Mouse (Mus musculus): Measurements from ENCODE around the gene Bsn.

Bsn gene

DNA sequence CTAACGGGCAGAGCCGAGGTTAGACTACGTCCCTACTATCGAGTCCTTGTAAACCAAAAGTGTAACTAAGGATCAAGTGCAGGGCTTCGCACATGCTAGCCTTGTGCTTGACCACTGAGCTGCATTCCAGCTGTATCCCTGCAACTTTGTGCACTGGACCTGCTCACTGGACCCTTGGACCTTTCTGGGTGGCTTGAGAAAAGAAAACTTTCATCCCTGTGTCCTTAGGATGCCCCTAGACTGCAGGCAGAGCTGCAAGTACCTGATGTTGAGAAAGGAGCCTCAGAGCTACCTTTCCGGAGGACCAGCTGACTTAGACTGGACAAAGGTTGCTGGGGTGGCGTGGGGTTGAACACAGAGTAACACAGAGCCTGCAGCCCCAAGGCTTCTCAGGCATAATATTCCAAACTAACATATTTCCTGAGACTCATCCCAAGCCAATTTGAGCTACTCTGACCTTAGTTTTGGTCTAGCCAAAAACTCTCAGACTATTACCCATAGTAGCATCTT, 99.5 kb downstream of the Bsn start:
- DNase-seq (ENCODE audit: low spot score), result no peak

DNA sequence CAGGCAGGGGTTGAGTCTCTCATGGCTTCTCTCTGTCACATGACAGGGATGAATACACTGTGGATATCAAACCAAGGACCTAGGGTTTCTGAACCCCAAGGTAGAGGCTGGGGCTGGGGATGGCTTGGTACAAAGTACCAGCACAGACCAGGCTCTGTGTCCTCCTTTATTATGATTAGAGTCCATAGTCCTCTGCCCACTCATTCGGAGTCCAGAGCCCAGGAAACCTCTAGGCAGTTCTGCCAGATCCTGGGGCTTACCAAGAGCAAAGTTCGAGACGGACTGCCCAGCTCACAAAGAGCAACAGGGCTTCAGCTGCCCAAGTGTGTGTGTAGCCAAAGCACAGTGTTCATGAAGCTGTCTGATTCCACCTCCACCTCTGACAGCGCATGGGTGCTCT, 104.9 kb downstream of the Bsn start:
- DNase-seq (ENCODE audit: low spot score), result no peak

DNA sequence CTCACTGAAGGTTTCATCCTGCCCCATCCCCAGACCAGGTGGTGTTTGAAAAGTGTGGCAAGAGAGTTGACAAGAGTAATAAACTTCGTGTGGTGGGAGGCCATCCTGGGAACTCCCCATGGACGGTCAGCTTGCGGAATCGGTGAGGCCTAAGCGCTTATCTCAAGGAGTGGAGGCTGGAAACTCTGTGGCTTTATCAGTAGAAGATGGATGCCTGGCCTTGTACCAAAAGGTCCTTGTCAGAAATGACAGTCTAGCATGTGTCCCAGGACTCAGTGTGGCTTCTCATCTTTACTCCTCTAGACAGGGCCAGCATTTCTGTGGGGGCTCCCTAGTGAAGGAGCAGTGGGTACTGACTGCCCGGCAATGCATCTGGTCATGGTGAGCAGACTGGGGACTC, 106.6 kb downstream of the Bsn start:
- DNase-seq (ENCODE audit: low spot score), result no peak

DNA sequence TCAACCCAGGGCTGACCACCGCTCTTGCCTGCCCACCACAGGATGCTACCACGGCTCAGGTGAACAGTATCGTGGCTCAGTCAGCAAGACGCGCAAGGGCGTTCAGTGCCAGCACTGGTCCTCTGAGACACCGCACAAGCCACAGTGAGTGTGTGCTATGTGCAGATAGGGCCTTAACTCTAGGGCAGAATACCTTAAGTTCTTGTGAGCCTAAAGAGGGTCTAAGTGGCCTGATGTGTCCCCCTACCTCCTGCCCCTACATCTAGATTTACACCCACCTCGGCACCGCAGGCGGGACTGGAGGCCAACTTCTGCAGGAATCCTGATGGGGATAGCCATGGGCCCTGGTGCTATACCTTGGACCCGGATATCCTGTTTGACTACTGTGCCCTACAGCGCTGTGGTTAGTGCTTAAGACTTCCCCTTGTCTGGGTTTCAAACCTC, 107.2 kb downstream of the Bsn start, which contains the start of gene Rnf123:
Rnf123 (minus strand) TSS at position 359 of the 444 bp plus-strand sequence.
- DNase-seq (ENCODE audit: low spot score), result no peak

DNA sequence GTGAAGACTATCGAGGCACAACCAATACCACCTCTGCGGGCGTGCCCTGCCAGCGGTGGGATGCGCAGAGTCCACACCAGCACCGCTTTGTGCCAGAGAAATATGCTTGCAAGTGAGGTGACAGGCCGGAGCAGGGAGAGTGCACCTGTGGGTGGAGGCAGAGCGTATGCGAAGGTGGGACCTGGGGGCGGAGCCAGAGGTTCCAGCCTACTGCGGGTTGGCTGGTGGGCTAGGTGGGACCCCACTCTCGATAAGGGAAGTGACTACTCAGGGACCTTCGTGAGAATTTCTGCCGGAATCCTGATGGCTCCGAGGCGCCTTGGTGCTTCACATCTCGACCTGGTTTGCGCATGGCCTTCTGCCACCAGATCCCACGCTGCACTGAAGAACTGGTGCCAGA, 107.6 kb downstream of the Bsn start:
- DNase-seq (ENCODE audit: low spot score), result no peak

DNA sequence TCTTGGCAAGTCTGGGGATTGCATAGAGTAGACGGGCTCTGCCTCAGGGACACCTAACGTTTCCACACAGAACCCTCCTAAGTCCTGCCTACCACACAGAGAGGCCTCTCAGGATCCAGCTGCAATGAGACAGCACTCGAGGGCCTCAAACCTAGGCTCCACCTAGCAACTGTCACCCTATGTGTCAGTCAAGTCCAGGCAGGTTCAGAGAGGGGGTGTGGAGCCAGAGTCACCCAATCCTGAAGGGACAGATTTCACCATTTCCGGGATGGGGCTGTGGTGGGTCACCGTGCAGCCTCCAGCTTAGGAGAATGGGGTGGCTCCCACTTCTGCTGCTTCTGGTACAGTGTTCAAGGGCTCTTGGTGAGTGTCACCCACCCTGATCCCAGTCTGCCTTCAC, 110.0 kb downstream of the Bsn start, which contains the start of gene Mst1:
Mst1 (plus strand) TSS at position 269 of the 400 bp plus-strand sequence.
- no peak for DNase-seq (ENCODE audit: low spot score)

DNA sequence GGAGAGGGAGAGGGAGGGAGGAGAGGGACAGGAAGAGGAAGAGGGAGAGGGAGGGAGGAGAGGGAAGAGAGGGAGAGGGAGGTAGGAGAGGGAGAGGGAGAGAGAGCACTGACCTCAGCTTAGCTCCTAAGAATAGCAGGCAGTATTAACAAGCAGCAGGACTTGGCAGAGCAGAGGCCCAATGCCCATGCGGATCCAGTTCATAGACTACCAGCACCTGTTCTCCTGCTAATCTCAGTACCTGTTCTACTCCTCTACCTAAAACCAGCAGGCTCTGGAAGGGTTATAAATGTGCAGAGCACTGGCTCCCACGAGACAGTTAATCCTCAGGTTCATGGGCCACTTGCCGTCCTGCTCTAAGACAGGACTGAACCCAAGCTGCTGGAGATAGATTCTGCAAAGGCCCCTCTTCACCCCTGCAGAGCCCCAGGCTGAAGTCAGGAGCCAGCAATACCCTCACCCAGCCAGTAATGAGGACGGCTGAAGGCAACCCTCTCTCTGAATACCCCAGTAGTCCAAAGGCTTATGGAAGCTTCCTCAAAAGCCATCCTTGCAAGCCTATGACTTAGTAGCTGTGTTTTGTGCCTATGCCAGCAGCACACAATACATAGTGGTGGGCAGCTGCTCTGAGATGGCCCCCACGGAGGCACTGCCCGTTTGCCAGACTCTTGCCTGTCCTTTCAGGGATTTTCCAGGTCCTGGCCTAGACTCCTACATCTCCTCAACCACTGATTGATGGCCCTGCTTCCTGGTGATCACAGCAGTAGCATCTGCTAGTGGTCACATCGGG, 116.8 kb downstream of the Bsn start:
- DNase-seq (ENCODE audit: low spot score), result no peak

DNA sequence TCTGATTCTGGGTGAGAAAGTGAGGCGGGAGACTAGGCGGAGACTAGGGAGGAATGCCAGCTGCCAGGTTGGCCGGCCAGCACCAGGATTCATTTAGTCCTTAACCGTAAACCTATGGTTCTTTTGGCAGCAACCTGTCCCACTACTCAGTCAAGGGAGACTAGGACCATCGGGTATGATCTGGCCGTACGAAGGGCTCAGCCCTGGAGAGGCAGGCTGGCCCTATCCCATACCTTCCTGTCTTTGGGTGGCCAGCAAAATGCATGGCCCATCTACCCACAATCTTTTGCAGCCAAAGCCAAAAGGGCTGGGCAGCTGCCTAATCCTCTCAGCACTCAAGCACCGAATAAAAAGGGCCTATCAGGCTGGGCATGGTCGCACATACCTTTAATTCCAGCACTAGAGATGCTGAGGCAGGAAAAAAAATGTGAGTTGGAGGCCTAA, 117.7 kb downstream of the Bsn start:
- no peak for DNase-seq (ENCODE audit: low spot score)

DNA sequence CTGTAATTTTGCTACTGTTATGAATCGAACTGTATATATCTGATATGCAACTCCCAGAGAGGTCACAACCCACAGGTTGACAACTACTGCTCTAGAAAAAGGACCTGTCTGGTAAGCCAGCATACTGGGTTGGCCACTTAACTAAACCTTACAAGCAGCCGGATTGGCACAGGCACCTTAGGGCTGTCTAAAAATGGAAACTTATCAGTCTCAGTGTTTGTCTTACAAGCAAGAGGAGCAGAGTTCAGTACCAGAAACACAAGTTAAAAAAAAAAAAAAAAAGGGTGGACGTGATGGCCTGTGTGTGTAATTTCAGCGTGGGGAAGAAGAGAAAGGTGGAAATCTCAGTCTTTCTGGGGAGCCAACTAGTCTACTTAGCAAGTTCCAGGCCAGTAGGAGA, 118.4 kb downstream of the Bsn start:
- no peak for DNase-seq (ENCODE audit: low spot score)

DNA sequence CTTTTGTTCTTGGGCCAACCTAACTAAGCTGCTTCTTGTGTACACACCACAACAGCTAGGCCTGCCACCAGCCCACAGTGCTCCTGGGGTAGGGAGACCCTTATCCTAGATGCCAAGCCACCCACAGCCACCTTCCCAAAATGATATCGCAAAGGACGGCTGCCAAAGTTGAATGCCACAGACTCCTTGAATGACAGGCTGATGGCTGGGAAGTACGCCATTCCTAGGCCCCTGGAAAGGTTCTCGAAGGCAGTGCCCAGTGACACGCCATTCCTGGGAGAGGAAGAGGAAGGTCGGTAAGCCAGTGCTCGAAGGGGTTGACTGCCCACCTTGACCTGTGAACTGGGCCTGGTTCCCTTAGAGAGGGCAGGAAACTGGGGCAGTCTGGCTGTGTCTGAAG, 120.7 kb downstream of the Bsn start:
- no peak for DNase-seq (ENCODE audit: low spot score)

DNA sequence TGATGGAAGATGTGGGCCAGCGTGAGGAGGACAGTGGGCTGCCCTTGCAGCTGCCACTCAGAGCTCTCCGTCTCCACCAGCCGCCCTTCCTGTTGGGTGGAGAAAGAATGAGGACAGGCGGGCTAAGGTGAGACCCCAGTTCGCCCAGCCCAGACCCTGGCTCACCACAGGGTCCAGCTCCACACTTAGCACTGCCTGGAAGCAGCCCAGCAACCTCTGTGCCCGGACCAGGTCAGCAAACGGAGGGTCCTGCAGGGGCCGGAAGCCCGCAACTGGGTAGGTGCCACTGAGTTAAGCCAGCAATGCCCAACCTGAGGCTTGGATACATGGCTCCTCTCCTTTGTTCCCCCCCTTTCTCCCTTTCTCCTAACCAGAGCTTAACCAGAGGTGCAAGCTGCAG, 121.2 kb downstream of the Bsn start:
- no peak for DNase-seq (ENCODE audit: low spot score)

DNA sequence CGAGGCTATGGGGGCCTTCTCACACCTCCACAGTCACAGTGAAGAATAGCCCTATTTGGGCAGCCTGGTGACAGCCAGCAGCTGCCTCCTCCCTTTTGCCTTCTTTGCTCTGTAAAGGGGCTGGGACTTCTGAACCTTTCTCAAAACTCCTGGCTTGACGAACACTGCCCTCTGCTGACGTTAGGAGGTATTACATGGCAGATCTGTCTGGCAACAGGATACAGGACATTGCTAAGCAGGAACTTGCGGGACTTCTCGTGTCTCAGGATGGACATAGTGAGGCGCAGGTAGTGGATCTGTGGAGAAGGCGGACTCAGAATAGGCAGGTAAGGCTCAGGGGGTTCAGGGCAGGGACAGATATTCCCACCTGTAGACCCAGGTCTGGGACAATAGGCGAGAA, 122.3 kb downstream of the Bsn start:
- DNase-seq (ENCODE audit: low spot score), result peak; percentile 92

DNA sequence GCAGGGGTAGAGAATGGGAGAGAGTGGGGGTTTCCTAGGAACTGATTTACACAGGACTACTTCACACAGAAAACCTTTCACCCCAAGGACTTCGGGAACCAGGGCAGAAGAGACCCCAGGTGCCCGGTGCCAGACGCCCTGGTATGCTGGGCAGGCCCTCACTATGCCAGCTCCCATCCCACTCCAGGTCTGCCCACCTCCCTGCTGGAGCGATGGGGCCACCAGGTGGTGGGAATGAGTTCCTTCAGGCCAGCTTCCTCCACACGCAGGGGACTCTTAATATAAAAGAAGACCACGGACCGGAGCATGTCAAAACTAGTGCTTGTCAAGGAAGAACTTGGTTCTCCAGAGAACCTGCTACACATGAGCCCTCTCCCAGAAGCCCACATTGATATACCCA, 123.0 kb downstream of the Bsn start:
- no peak for DNase-seq (ENCODE audit: low spot score)

DNA sequence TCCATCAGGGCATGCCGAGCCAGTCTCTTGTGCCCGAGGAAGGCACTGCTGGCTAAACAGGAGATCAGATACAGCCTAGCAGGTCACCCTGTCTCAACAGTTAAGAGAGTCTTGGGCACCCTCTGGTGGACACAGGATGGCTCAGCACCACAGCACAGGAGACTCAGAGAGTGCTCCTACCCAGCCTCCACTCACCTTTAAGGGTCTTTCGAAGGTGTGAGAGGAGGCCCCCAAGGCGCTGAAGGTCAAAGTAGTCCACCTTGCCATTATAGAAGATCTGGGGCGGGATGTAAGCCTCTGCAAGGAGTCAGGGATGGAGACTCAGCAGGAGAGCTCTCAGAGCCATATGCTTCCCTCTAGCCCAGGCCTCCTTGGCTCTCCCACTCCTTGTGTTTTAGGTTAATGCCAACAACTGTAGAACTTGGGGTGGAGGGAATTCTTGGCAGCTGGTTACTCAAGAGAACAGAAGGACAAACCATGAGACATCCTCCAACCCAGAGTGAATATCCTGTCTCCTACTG, 124.6 kb downstream of the Bsn start:
- DNase-seq (ENCODE audit: low spot score), result peak; percentile 80

DNA sequence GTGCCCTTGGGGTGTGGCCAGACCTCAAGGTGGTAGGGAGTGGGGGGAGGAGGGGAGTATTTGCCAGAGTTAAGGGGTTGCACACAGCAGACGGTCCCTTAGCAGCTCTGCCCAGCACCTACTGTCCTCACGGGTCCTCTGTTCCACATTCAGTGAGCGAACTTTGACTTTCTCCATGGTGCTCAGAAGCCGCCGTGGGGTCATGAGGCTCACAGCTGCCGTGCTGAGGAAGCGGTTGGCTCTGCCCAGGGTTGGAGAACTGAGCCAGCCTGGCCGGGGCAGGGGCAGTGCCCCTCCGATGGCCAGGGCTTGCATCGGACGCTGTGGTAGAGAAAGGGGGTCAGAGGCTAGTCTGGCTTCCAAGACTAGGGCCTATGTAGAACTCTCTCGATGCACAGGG, 126.8 kb downstream of the Bsn start:
- DNase-seq (ENCODE audit: low spot score), result no peak

DNA sequence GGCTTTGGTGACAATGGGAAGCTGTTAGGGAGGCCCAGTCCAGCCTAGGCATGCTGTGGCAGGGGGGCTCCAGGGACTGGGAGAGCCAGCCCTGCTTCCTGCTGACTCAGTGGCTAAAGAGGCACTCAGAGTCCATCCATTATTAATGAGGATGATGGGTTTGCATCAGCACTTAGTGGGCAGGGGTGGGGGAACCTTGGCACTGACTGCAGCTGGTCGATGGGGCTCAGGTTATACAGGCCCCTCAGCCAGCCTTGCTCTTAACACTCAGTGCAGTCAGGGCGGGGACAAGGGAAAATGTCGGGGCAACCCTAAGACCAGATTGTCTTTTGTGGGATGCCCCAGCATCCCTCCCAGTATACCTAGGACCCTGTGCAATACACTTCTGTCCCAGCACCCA, 128.0 kb downstream of the Bsn start:
- DNase-seq (ENCODE audit: low spot score), result no peak

DNA sequence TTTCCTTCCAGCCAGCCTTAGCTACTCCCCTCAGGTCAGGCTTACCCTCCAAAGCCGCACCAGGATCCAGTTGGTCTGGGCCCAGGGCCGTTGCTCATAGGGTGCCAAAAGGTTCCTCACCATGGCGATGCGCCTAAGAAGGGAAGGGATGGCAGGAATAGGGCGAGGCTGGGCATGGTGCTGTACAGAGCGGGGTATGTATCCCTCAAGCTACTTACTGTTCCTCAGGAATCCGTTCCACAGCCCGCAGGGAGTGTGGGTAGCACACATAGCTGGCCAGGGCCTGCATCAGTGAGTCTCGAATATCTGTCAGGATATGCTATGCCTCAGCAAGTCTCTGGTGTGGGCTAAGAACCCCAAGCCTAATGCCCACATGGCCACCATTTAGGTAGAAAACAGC, 131.9 kb downstream of the Bsn start:
- no peak for DNase-seq (ENCODE audit: low spot score)

DNA sequence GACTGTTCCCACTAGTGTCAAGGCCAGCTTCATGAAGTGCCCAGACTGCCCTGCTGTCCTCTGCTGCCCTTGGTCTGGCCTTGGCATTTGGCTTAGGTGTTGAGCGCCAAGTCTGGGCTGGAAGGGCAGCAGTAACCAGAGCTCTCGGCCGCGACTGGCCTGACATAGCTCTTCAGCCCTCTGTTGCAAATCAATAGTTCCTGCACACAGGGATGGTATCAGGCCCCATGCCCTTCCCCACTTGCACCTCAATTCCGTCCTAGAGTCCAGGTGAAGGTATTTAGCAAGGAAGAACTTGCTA, 133.0 kb downstream of the Bsn start:
- no peak for DNase-seq (ENCODE audit: low spot score)

DNA sequence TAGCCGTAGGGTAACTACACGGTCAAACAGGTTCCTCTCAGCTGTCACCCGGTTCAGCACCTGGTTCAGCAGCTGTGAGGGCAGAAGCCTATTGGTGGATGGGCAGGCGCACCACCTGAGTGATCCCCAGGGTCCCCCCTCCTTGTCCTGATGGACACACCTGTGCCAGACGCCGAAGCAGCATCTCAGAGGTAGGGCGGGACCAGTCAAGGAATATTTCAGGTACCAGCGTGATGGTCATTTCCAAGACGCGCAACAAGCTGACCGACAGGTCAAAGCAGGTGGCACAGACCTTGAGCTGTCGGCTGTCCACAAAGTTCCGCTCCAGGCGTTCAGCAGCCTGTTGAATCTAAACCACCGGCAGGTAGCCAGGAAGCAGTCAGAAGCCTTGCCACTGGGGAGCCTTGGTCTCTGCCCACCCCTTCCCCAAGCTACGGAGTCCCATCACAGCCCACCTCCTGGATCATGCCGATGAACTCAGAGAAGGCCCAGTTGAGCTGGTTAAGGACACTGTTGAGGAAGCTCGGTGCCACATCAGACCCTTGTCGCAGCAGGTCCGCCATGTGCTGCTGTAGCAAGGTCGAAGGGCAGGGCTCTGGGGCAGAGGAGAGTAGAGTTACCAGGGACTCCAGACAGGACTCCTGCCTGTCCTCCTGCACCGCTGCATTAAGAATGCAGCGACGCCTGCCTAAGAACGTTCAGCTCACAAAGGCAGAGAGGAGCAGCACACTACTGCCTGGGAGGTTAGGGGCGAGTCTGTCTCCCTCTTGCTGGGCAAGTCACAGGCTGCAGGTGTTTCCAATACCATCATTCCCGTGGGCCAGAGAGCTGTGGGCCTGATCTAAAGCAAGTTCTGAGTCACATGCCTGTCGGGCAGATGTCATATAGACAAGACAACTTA, 133.6 kb downstream of the Bsn start:
- DNase-seq (ENCODE audit: low spot score), result no peak

DNA sequence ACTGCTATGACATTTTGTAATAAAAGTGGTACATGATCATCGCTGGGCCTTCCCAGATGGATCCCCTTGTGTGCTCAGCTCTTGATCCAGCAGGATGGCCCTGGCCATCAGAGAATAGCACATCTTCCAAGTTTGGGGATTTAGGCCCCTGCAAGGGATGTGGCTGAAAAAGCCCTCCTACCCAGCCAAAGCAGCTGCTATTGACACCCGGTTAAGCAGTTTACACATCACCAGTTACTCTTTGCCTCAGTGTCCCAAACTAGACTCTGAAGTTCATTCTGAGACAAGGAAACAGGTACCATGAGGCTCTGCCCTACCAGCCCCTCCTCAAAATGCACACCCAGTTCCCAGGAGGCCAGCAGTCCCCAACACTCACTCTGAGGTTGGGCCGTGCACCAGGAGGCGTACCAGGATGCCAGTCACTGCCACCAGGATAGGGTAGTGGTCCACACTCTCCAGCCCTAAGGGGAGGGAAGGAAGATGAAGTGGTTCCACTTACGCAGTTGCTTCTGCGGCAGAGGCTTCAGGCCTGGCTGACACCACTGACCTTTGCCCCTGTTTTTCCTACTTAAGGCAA, 134.4 kb downstream of the Bsn start:
- no peak for DNase-seq (ENCODE audit: low spot score)

DNA sequence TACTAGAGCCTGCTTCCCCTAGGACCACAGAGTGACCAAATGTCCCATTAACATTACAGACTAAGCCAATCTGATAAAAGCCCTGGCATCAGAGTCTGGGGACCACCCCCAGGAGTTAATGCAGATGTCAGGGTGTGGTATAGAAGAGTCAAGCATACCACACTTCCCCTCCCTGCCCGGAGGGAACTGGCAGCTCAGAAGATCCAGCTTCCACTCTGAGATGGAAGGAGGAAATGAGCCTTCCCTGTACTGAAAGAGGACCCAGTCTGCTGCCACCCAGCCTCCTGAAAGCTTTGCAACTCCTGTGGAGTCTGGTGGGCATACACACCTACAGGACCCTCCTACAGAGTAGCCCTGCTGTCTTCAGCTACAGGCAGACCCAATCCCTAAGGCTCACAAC, 135.1 kb downstream of the Bsn start:
- DNase-seq (ENCODE audit: low spot score), result no peak

DNA sequence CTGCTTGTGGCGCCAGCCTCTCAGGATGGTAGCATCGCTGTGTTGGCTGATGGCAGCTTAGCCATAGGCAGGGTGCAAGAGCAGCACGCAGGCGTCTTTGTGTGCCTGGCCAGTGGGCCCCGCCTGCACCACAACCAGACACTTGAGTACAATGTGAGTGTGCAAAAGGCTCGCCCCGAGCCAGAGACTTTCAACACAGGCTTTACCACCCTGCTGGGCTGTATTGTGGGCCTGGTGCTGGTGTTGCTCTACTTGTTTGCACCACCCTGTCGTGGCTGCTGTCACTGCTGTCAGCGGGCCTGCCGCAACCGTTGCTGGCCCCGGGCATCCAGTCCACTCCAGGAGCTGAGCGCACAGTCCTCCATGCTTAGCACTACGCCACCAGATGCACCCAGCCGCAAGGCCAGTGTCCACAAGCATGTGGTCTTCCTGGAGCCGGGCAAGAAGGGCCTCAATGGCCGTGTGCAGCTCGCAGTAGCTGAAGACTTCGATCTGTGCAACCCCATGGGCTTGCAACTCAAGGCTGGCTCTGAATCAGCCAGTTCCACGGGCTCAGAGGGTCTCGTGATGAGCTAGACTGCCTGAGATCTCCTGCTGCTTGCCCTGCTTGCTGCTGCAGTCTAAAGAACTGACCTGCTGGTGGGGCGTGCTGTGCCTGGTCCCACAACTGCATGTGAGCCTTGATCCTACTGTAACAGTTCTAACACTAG, 135.7 kb downstream of the Bsn start:
- no peak for DNase-seq (ENCODE audit: low spot score)
